Mouse (Mus musculus): ENCODE results near the gene Pign. TPM values are rescaled to one million over a fixed set of nuclear protein-coding genes. Genes with fewer than 3 reads are reported as not detected.

Pign gene
- polyA plus RNA-seq, 1 experiment from 2014 or later: 16.2 TPM

DNA sequence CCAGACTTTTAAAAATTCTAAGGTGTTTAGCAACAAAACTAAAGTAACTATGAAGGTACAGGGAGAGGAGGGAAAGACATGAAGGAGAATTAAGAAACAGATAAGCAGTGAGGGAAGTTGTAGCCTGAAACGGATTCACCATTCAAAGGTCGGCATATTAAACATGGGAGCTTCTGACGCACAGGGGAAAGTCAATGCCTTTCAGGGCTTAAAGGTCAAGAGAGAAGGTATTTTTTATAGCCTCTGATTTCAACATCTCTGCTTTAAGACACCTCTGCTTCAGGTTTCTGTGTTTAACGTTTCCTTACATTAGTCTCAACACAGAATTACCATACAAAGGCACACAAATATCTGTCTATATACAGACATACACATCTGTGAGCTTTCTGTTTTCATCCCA is 113.8 kb downstream of the Pign start:
- H3K4me1 ChIP-seq (replicated peaks; ENCODE audit: control insufficient read depth, insufficient read depth, low read length): no peaks in the 10 kb centered on the region
- H3K4me3 ChIP-seq (ENCODE audit: low read length): no peak overlapping the region
- H3K27ac ChIP-seq (ENCODE audit: low read length): no peak overlapping the region
- H3K27me3 ChIP-seq (ENCODE audit: control insufficient read depth, insufficient read depth, low read depth, low read length): no peaks in the 10 kb centered on the region
- ATAC-seq (ENCODE audit: low read depth): no peak
- no peak overlapping the region for H3K9ac ChIP-seq (ENCODE audit: low read length)
- WGBS: 76% methylated on average over 4 of the region's 4 CpGs
- no peaks in the 10 kb centered on the region for H3K9me3 ChIP-seq (ENCODE audit: control insufficient read depth, low read length)
- no peak overlapping the region for H3K4me2 ChIP-seq (ENCODE audit: low read depth, low read length)
- H3K36me3 ChIP-seq (ENCODE audit: control insufficient read depth, insufficient read depth, low read length): no peaks in the 10 kb centered on the region

GRCm38 (mm10) chr1:105543051-105543450 is 120.4 kb downstream of the Pign start:
- no peak overlapping the region for H3K9ac ChIP-seq (ENCODE audit: low read length)
- no peaks in the 10 kb centered on the region for H3K4me1 ChIP-seq (replicated peaks; ENCODE audit: control insufficient read depth, insufficient read depth, low read length)
- no peak for ATAC-seq (ENCODE audit: low read depth)
- H3K27me3 ChIP-seq (ENCODE audit: control insufficient read depth, insufficient read depth, low read depth, low read length): no peaks in the 10 kb centered on the region
- H3K4me2 ChIP-seq (ENCODE audit: low read depth, low read length): no peak overlapping the region
- H3K27ac ChIP-seq (ENCODE audit: low read length): no peak overlapping the region
- peaks cover 27% of the 10 kb centered on the region for H3K36me3 ChIP-seq (ENCODE audit: control insufficient read depth, insufficient read depth, low read length)
- WGBS: 90% methylated on average over 1 of the region's 1 CpGs
- peaks cover 5% of the 10 kb centered on the region; the same call in 1 of the 2 replicates for H3K9me3 ChIP-seq (ENCODE audit: control insufficient read depth, low read length)
- no peak overlapping the region for H3K4me3 ChIP-seq (ENCODE audit: low read length)

- H3K4me3 ChIP-seq (ENCODE audit: low read length): no peak overlapping the region
- 63% methylated on average over 2 of the region's 2 CpGs for WGBS
- ATAC-seq (ENCODE audit: low read depth): no peak
- peaks cover 5% of the 10 kb centered on the region; the same call in 1 of the 2 replicates for H3K36me3 ChIP-seq (ENCODE audit: control insufficient read depth, insufficient read depth, low read length)
- no peak overlapping the region for H3K27ac ChIP-seq (ENCODE audit: low read length)
- no peaks in the 10 kb centered on the region for H3K27me3 ChIP-seq (ENCODE audit: control insufficient read depth, insufficient read depth, low read depth, low read length)
- no peak overlapping the region for H3K4me2 ChIP-seq (ENCODE audit: low read depth, low read length)
- no peak overlapping the region for H3K9ac ChIP-seq (ENCODE audit: low read length)
- H3K9me3 ChIP-seq (ENCODE audit: control insufficient read depth, low read length): no peaks in the 10 kb centered on the region
- no peaks in the 10 kb centered on the region for H3K4me1 ChIP-seq (replicated peaks; ENCODE audit: control insufficient read depth, insufficient read depth, low read length)
Measured at GRCm38 (mm10) chr1:105523768-105524167, 139.7 kb downstream of the Pign start.

DNA sequence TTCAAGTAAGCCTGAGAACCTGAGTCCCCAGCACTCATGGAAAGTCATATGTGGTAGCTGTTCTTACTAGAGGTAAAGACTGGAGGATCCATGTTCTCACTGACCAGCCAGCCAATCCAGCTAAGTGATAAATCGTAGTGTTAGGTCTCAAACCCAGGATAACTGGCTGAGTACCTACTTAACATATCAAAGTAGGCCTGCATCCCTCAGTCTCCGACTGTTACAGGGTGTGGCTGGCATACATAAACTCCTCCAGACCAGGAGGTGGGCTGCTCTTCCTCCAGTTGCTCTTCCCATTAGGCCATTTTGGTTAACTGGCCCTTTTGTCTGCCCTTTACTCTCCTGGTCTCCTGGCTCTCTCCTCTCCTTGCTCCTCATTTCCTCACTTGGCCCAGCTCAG is 141.2 kb downstream of the Pign start:
- Histone ChIP-seq H3K9me3 (ENCODE audit: control insufficient read depth, low read length) (no peaks in the 10 kb centered on the region), H3K27ac (ENCODE audit: low read length) (no peak overlapping the region), H3K9ac (ENCODE audit: low read length) (no peak overlapping the region), H3K4me1 (replicated peaks; ENCODE audit: control insufficient read depth, insufficient read depth, low read length) (no peaks in the 10 kb centered on the region), H3K36me3 (ENCODE audit: control insufficient read depth, insufficient read depth, low read length) (peaks cover 5% of the 10 kb centered on the region; the same call in 1 of the 2 replicates), H3K4me2 (ENCODE audit: low read depth, low read length) (no peak overlapping the region), H3K27me3 (ENCODE audit: control insufficient read depth, insufficient read depth, low read depth, low read length) (no peaks in the 10 kb centered on the region), H3K4me3 (ENCODE audit: low read length) (no peak overlapping the region)
- 78% methylated on average over 2 of the region's 2 CpGs for WGBS
- ATAC-seq (ENCODE audit: low read depth): no peak

- ATAC-seq (ENCODE audit: low read depth): no peak
- Histone ChIP-seq H3K27me3 (ENCODE audit: control insufficient read depth, insufficient read depth, low read depth, low read length) (no peaks in the 10 kb centered on the region), H3K4me3 (ENCODE audit: low read length) (no peak overlapping the region), H3K4me2 (ENCODE audit: low read depth, low read length) (no peak overlapping the region), H3K4me1 (replicated peaks; ENCODE audit: control insufficient read depth, insufficient read depth, low read length) (no peaks in the 10 kb centered on the region), H3K9me3 (ENCODE audit: control insufficient read depth, low read length) (no peaks in the 10 kb centered on the region), H3K9ac (ENCODE audit: low read length) (no peak overlapping the region), H3K27ac (ENCODE audit: low read length) (no peak overlapping the region), H3K36me3 (ENCODE audit: control insufficient read depth, insufficient read depth, low read length) (peaks cover 5% of the 10 kb centered on the region; the same call in 1 of the 2 replicates)
Measured at GRCm38 (mm10) chr1:105518101-105518500, 145.4 kb downstream of the Pign start.

- H3K9me3 ChIP-seq (ENCODE audit: control insufficient read depth, low read length): no peaks in the 10 kb centered on the region
- WGBS: 79% methylated on average over 1 of the region's 1 CpGs
Measured at GRCm38 (mm10) chr1:105507116-105507515, 156.4 kb downstream of the Pign start.

DNA sequence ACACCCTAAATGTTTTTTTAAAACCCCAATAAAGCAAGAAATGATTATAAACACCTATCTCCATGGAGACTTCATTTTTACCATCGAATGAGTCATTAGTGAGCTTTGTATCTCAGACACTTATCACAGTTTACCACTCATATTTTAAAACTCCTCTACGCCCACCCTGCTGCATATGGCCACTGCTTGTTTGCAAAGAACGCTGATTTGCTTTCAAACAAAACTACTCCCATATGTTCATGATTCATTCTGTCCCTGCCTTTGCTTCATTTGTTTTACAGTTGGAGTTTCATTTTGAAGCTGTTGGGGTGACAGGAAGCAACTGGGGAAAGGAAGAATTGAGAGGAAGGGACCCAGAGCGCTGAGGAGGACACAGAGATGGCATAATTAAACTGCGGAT is 170.9 kb downstream of the Pign start:
- H3K27ac ChIP-seq (ENCODE audit: low read length): no peak overlapping the region
- no peaks in the 10 kb centered on the region for H3K36me3 ChIP-seq (ENCODE audit: control insufficient read depth, insufficient read depth, low read length)
- H3K4me2 ChIP-seq (ENCODE audit: low read depth, low read length): no peak overlapping the region
- 58% methylated on average over 5 of the region's 5 CpGs for whole genome bisulfite sequencing
- H3K27me3 ChIP-seq (ENCODE audit: control insufficient read depth, insufficient read depth, low read depth, low read length): no peaks in the 10 kb centered on the region
- no peak overlapping the region for H3K9ac ChIP-seq (ENCODE audit: low read length)
- no peak for ATAC-seq (ENCODE audit: low read depth)
- H3K4me3 ChIP-seq (ENCODE audit: low read length): no peak overlapping the region
- no peaks in the 10 kb centered on the region for H3K9me3 ChIP-seq (ENCODE audit: control insufficient read depth, low read length)
- H3K4me1 ChIP-seq (replicated peaks; ENCODE audit: control insufficient read depth, insufficient read depth, low read length): no peaks in the 10 kb centered on the region

More at GRCm38 (mm10) chr1:105507116-105507515, 156.4 kb downstream of the Pign start:
- Histone ChIP-seq H3K4me1 (replicated peaks; ENCODE audit: control insufficient read depth, insufficient read depth, low read length) (no peaks in the 10 kb centered on the region), H3K4me3 (ENCODE audit: low read length) (no peak overlapping the region), H3K9ac (ENCODE audit: low read length) (no peak overlapping the region), H3K27me3 (ENCODE audit: control insufficient read depth, insufficient read depth, low read depth, low read length) (no peaks in the 10 kb centered on the region), H3K27ac (ENCODE audit: low read length) (no peak overlapping the region), H3K4me2 (ENCODE audit: low read depth, low read length) (no peak overlapping the region), H3K36me3 (ENCODE audit: control insufficient read depth, insufficient read depth, low read length) (no peaks in the 10 kb centered on the region)
- no peak for ATAC-seq (ENCODE audit: low read depth)

DNA sequence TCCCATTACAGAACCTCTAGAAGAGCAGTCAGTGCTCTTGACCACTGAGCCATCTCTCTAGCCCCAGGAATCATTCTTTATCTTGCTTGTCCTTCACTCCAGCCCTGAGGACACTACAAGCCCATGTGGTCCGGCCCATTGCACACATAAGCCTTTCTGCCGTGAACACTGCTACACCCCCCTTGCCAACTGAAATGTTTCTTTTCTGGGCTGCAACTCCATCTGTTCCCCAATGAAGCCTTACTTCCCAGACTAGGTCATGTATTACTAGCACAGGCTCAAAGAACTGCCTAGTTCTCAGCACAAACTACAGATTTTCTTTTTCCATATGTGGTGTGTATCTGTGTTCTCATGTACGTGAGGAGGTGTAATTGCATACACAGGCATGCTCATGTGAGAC is 174.0 kb downstream of the Pign start:
- Histone ChIP-seq H3K4me1 (replicated peaks; ENCODE audit: control insufficient read depth, insufficient read depth, low read length) (no peaks in the 10 kb centered on the region), H3K36me3 (ENCODE audit: control insufficient read depth, insufficient read depth, low read length) (no peaks in the 10 kb centered on the region), H3K9ac (ENCODE audit: low read length) (no peak overlapping the region), H3K9me3 (ENCODE audit: control insufficient read depth, low read length) (no peaks in the 10 kb centered on the region), H3K27ac (ENCODE audit: low read length) (no peak overlapping the region), H3K4me2 (ENCODE audit: low read depth, low read length) (no peak overlapping the region), H3K27me3 (ENCODE audit: control insufficient read depth, insufficient read depth, low read depth, low read length) (no peaks in the 10 kb centered on the region), H3K4me3 (ENCODE audit: low read length) (no peak overlapping the region)
- WGBS: 75% methylated on average over 3 of the region's 3 CpGs
- no peak for ATAC-seq (ENCODE audit: low read depth)

DNA sequence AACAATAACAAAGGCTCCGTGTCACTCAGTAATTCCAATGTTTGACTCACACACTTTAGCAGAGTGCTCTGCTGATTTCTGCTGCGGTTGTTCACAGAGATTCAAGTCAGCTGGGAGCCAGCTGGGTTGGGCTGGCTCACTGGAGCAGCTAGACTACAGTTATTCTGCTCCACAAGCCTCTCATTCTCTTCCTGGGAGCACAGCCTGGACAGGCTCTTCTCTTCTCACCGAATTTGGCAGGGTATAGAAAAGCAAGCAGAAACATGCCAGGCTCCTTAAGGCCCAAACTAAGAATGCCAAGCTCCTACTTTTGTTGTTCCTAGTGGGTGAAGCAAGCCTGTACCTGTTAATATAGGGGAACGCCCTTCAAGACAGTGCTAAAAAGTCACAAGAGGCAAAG is 176.4 kb downstream of the Pign start:
- no peak overlapping the region for H3K27ac ChIP-seq (ENCODE audit: low read length)
- no peak for ATAC-seq (ENCODE audit: low read depth)

More for the DNA sequence above, 176.4 kb downstream of the Pign start:
- Histone ChIP-seq H3K4me3 (ENCODE audit: low read length) (no peak overlapping the region), H3K27me3 (ENCODE audit: control insufficient read depth, insufficient read depth, low read depth, low read length) (no peaks in the 10 kb centered on the region), H3K4me1 (replicated peaks; ENCODE audit: control insufficient read depth, insufficient read depth, low read length) (no peaks in the 10 kb centered on the region), H3K4me2 (ENCODE audit: low read depth, low read length) (no peak overlapping the region), H3K9ac (ENCODE audit: low read length) (no peak overlapping the region), H3K36me3 (ENCODE audit: control insufficient read depth, insufficient read depth, low read length) (no peaks in the 10 kb centered on the region), H3K9me3 (ENCODE audit: control insufficient read depth, low read length) (no peaks in the 10 kb centered on the region)
- WGBS: 40% methylated on average over 4 of the region's 4 CpGs

Measured in lung, embryonic 16.5 days (tissue).